Mouse (Mus musculus) urinary bladder, adult 2 months (tissue): ENCODE data around the gene Ubtf. TPM values are rescaled to one million over a fixed set of nuclear protein-coding genes. Genes with fewer than 3 reads are reported as not detected.
"Not testable (repeated sequence)": the region's sequence is repeated elsewhere in the genome, so short reads cannot be mapped to it uniquely, and the experiment has no call there.

ENCODE experiments used
- DNase-seq: peaks from one replicate; pipeline ENCODE4 v3.0.0; 2022; ENCODE audit warnings: low spot score
- polyA plus RNA-seq: library from polyadenylated mRNA; depleted of rRNA; stranded (reverse); fragments of >200 nt; gene quantifications from 2 replicates; pipeline ENCODE4 v1.2.3, GENCODE M21; 2012

The Ubtf gene
- polyA plus RNA-seq, 1 experiment: 45.7 TPM

DNA sequence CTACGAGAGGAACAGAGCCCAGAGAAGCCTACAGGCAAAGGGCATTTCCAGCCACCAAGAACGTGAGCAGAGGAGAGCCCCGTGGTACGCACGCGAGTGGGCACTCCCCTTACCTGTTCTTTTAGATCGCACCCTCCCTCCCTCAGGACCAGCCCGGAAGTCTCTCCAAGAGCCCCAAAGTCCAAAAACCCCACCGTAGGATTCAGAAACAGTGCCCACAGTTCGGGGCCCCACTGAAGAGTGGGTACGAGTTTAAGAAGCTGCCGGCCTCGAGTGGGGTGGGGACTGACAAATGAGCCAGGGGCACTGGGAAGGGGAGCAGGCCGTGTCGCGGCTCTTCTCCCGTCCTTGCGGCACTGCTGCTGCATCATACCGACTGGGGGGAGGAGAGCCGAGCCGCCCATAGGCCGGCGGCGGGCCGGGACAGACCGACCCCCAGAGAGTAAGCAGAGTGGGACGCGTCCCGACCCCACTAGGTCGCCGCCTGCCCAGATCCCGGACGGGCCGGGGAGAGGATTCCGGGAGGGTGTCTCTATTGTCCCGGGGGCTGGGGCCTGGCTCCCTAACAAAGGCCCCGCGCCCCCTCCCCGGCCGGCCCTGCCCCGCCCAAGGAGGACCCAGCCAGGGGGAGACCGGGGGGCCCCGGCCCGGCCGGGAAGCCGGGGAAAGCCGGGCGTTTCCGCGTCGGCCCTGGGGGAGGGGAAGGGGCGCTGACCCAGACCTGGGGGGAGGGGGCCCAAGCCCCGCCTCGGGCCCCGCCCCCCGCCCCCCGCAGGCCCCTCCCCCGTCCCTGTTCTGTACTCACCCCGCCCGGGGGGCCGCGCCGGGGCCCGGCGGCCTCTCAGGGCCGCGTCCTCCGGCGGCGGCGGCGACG lies 23.7 kb downstream of the Ubtf start:
- DNase-seq: peak; percentile 69

DNA sequence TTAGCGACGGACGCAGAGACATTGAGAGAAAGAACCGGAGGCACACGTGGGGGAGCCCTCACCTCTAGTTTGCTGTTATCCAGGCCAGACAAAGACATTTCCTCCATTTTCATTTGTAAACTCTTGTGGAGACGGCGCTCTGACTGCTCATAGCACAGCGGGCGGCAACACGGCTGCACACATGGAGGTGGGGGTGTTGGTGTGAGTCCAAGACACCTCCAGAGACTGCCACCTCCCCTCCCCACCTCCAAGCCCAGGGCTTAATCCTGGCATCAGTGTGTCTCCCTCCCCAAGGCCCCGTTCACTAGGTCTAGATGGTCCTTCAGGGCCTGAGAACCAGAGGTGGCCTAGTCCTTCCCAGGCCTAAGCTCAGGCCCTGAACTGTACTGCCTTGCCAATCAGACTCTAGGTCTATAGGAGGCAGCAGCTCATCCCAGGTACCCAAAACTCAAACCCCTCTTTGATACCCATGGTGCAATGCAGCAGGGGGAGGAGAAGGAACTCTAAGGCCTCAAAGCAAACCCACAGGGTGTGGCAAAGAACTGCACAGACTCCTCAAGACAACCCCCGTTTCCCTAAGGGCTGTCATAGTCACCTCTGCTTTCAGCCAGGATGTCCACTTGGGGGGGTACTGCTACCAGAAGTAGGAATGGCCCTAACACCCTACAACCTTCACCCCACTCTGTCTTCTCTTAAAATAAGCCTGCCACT lies 24.5 kb downstream of the Ubtf start:
- DNase-seq: no peak

DNA sequence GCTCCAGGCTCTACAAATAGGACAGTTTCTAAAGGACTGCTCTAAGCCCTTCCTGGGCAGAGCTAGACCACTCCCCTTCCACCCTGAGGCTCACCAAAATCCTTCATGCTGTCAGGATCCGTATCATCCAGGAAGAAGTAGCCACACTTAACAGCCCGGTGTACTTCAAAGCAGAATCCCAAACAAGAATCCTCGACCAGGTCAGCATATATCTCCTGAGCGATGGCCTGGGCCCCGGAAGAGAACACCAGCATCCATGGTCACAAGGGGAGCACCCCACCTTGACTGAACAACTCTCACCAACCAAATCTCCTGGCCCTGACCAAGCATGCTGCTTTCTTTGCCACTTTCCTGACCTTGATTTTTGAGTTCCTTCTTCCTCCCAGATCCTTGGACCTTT lies 25.1 kb downstream of the Ubtf start:
- no peak for DNase-seq

DNA sequence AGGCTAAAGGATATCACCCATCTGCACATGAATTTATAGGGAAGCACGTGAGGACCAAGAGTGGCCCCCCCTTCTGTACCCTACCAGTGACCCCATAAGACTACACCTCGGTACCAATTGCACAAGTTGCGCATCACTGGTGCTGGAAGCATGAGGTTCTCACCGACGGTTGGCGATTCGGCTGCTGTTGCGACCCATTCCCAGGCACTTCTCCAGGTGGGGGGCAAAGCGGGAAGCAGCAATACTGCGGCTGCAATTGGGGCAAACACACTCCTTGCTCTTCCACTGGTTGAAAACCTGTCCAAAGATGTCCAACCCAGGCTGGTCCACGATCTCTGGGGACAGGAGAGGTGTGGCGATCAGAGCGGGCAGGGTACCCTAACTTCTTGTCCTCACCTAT lies 25.6 kb downstream of the Ubtf start:
- no peak for DNase-seq

GRCm38 (mm10) chr11:102291051-102291535 lies 28.4 kb downstream of the Ubtf start:
- DNase-seq: no peak

- no peak for DNase-seq
Observed at GRCm38 (mm10) chr11:102290141-102290540, 29.4 kb downstream of the Ubtf start.

- DNase-seq: no peak
Observed at GRCm38 (mm10) chr11:102289511-102290100, 29.9 kb downstream of the Ubtf start.

DNA sequence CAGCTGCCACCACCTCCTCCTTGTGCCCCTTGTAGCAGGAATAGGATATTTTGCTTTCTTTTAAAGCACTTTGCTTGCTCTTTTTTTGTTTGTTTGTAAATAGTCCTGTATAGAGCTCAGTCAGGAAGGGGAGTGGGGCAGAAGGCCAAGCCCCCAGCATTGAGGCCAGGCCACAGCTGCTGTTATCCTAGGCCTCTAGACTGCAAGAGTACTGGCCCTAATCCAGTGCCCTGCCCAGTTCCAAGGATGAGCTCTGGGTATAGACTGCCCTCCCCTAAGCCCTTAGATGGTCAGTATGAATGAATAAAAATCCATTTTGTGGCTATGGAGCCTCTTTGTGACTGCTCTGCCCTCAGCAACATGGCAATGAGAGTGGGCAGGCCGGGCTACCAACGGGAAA lies 30.6 kb downstream of the Ubtf start:
- no peak for DNase-seq

GRCm38 (mm10) chr11:102288027-102288804 lies 31.3 kb downstream of the Ubtf start:
- no peak for DNase-seq

- no peak for DNase-seq
Observed at GRCm38 (mm10) chr11:102287485-102287884, 32.1 kb downstream of the Ubtf start.

DNA sequence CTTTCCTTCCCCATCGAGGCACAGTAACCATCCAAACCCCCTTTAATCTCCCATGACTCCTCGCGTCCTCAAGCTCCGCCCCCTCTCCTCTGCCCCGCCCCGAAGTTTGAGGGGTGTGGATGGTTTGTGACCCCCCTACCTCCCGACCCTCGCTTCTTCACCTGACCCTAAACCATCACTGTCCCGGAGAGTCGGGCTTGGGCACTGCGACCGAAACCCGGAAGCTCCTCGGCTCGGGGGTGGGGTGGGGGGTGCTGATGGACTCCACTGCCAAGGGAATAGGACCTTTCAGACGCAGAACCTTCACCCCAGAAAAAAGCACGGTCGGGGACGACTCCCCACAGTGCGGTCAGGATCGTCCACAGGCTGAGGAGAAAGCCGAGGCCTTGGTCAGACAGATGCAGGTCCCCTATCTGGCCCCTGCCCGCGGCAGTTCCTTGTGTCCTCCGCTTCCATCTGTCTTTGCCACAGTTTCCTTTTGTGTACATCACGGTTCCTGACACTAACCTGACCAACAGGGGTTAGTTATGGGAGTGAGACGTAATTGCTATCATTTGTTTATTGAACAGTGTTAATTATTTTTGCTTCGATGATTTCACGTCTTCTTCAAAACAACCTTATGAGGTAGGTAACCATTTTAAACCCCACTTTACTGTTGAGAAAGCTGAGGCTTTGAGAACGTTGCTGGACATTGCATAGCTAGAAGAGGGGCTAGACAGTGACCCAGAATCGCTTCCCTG lies 34.3 kb downstream of the Ubtf start:
- DNase-seq: no peak

- peak; percentile 72 for DNase-seq
Observed at GRCm38 (mm10) chr11:102284501-102285094, 34.9 kb downstream of the Ubtf start, which contains the start of gene Tmub2. TSS of gene Tmub2 (plus strand) at chr11:102284931.

GRCm38 (mm10) chr11:102283922-102284321 lies 35.6 kb downstream of the Ubtf start:
- no peak for DNase-seq

- DNase-seq: not testable (repeated sequence)
Observed at GRCm38 (mm10) chr11:102280267-102280666, 39.3 kb downstream of the Ubtf start.

GRCm38 (mm10) chr11:102279595-102279994 lies 39.9 kb downstream of the Ubtf start:
- DNase-seq: no peak

DNA sequence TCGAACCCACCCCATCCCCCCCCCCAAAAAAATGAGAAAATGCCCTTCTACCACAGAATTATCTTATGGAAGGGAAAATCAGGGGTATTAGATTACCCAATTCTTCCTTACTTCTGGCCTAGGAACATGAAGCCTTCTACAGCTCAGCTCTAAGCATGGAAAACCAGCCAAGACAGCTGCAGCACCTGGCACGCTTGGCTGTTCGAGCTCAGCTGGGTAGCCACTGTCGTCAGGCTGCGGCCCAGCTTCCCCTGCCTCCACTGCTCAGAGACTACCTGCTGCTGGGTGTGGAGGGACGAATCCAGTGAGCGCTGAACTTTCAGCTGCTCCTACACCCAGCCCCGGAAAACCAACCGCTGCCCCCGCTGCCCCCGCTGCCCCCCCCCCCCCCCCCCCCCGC lies 41.8 kb downstream of the Ubtf start:
- DNase-seq: no peak

DNA sequence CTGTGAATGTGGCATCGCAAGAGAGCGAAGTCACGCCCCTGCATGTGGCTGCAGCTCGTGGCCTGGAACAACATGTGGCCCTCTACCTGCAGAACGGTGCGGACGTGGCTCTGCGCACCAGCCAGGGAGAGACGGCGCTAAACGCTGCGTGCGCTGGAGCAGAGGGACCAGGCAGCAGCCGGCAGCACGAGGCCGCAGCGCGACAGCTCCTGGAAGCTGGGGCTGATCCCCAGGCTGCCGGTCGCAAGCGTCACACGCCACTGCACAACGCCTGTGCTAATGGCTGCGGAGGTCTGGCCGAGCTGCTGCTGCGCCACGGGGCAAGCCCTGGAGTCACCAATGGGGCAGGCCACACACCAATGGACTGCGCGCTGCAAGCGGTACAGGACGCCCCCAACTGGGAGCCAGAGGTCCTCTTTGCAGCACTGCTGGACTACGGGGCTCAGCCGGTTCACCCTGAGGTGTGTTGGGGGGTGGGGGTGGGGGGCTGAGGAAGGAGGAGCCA lies 43.1 kb downstream of the Ubtf start:
- no peak for DNase-seq

DNA sequence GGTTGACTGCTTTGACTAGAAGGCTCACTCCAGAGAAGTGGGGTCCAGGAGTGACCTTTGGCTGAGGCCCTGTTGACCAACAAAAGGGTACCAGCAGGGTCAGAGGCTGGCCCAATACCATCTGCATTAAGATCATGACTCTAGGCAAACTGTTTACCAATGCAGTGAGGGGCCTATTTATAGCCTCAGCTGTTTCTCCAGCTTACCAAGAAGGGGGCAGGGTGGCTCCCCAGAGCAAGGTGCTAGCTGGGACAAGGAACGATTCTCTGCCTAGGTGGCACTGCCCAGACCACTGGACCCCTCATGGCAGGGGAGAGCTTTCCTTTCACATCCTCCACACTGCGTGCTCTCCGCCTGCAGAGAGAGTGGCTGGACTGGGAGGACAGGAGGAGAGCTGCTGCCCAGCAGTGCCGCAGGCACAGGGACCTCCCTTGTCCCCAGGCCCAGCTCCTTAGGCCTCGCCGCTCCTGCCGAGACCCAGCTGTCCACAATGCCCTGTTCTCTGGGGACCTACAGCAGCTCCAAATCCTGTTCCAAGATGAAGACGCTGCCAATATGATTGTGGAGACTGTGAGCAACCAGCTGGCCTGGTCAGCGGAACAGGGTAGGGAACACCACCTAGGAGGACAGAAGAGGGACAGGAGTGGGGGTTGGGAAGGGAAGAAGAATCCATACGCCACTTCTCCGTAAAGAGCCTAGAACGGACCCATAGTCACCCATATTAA lies 50.9 kb downstream of the Ubtf start, which contains the start of gene Asb16:
Gene Asb16 (plus strand): TSS at position 224 of the 725 bp plus-strand sequence.
- no peak for DNase-seq

DNA sequence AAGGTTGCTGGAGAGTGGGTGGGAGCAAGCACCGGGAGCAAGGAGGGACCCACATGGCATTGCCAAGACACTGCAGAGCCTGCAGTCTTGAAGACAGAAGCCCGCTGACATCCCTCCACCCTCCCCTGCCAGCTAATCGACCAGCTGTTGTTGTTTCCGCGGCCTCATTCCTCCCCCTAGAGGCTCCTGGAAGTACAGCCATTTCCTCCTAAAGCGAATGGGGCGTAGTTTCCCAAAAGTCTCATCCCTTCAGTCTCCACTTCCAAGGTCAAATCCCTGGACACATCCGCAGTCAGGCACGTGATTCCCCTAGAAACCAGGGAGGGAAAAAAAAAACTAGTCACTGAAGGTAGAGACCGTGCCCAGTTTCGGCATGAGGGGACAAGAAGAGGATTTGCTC lies 52.1 kb downstream of the Ubtf start:
- no peak for DNase-seq
